Mouse (Mus musculus) left cerebral cortex, adult 2 months (tissue): ENCODE measurements around the gene Gm15557. TPM values are rescaled to one million over a fixed set of nuclear protein-coding genes. Genes with fewer than 3 reads are reported as not detected.
A peak's percentile ranks its signal among the peaks of the same experiment; 100 is the strongest.

Source experiments
- DNase-seq, 2 experiments: peaks; one replicate each; pipeline ENCODE4 v3.0.0; 2021 to 2022; ENCODE audit warnings: low spot score in 2 of 2, mixed read lengths in 1 of 2; ENCODE audit errors: extremely low spot score in 1 of 2
- H3K27ac ChIP-seq: fragments of 200-600 bp; 2 replicates; pipeline ENCODE4 v1.8.1; 2022
- H3K4me3 ChIP-seq: fragments of 200-600 bp; 2 replicates; pipeline ENCODE4 v1.8.1; 2022
- CTCF ChIP-seq: fragments of 200-600 bp; IDR thresholded peaks from 2 replicates; pipeline ENCODE4 v1.8.1; 2022; ENCODE audit warnings: antibody characterized with exemption, mild to moderate bottlenecking, moderate library complexity
- intact Hi-C: fragments of 180-260 bp; cut with DNase I; formaldehyde crosslinking; loops from one replicate; pipeline ENCODE4 v1.15.1; 2025
- total RNA-seq, 2 experiments: library from RNA; stranded (reverse); gene quantifications; 2 replicates each; pipeline ENCODE4 v1.2.3; 2021

The Gm15557 gene
- total RNA-seq, 2 experiments from 2014 or later: not detected

GRCm38 (mm10) chr2:155991863-155992321 is 51.4 kb downstream of the Gm15557 start:
- Histone ChIP-seq H3K27ac (peak overlapping the region; percentile 28; the same call in 1 of the 2 replicates), H3K4me3 (no peak overlapping the region)
- intact Hi-C loops: no loop called here
- no peak for TF ChIP-seq CTCF
- peak; percentile 29 to 48 for DNase-seq

Other genes starting within 250 kb of the Gm15557 start
- 100 to 1,000 TPM; 147 to 153 TPM for gene Trpc4ap, start 248.3 kb upstream of the Gm15557 start, total RNA-seq
- gene Edem2, start 211.3 kb upstream of the Gm15557 start, total RNA-seq: 10 to 100 TPM; 18.7 to 19.2 TPM
- not detected for gene Gm17581, start 204.9 kb upstream of the Gm15557 start, total RNA-seq
- 1 to 10 TPM; 1.2 to 1.4 TPM for gene Procr, start 189.6 kb upstream of the Gm15557 start, total RNA-seq
- gene Mmp24, start 165.4 kb upstream of the Gm15557 start, total RNA-seq: 10 to 100 TPM; 35.6 to 37.8 TPM
- gene BC029722, start 121.3 kb upstream of the Gm15557 start, total RNA-seq: 10 to 100 TPM; 53.1 to 56.8 TPM
- 10 to 100 TPM; 67.0 to 71.0 TPM for gene Eif6, start 113.8 kb upstream of the Gm15557 start, total RNA-seq
- not detected for gene Fam83c, start 105.9 kb upstream of the Gm15557 start, total RNA-seq
- gene Uqcc1, start 10.4 kb upstream of the Gm15557 start, total RNA-seq: 10 to 100 TPM; 70.4 to 75.7 TPM
- gene Gdf5, start 4.6 kb downstream of the Gm15557 start, total RNA-seq: under 1 TPM in 1 of 2 experiments, not detected in 1; 0.25 TPM
- 10 to 100 TPM; 19.5 to 19.9 TPM for gene Cep250, start 15.7 kb downstream of the Gm15557 start, total RNA-seq
- 1 to 10 TPM; 1.4 to 2.0 TPM for gene 6430550D23Rik, start 67.2 kb downstream of the Gm15557 start, total RNA-seq
- gene Ergic3, start 67.3 kb downstream of the Gm15557 start, total RNA-seq: 100 to 1,000 TPM; 187 to 188 TPM
- gene Fer1l4, start 112.2 kb downstream of the Gm15557 start, total RNA-seq: not detected
- gene Spag4, start 124.4 kb downstream of the Gm15557 start, total RNA-seq: 1 to 10 TPM; 3.8 to 4.1 TPM
- gene Cpne1, start 171.2 kb downstream of the Gm15557 start, total RNA-seq: 10 to 100 TPM; 26.3 to 33.0 TPM
- 10 to 100 TPM; 27.7 to 36.0 TPM for gene Rbm12, start 171.2 kb downstream of the Gm15557 start, total RNA-seq
- gene Gm28036, start 186.4 kb downstream of the Gm15557 start, total RNA-seq: 10 to 100 TPM; 17.5 to 17.7 TPM
- gene Romo1, start 203.3 kb downstream of the Gm15557 start, total RNA-seq: 100 to 1,000 TPM; 142 to 153 TPM
- 10 to 100 TPM; 36.3 to 42.0 TPM for gene Nfs1, start 203.5 kb downstream of the Gm15557 start, total RNA-seq
- gene Rbm39, start 239.5 kb downstream of the Gm15557 start, total RNA-seq: 100 to 1,000 TPM; 286 to 301 TPM